Mouse (Mus musculus) ES-E14 (cell line): Measurements from ENCODE around the gene Gm960. TPM values are rescaled to one million over a fixed set of nuclear protein-coding genes. Genes with fewer than 3 reads are reported as not detected.

Experiments
- DNase-seq: peaks from one replicate; pipeline ENCODE4 v3.0.0-alpha.2; 2013; ENCODE audit warnings: low read depth, low spot score
- H3K27ac ChIP-seq: 2 replicates; pipeline ENCODE4 v1.5.1; 2012; ENCODE audit warnings: low read depth, mild to moderate bottlenecking, low read length, moderate library complexity, mixed read lengths; ENCODE audit not compliant: poor library complexity, insufficient read depth, severe bottlenecking
- H3K36me3 ChIP-seq: 2 replicates; pipeline ENCODE4 v1.6.1; 2012; ENCODE audit warnings: mild to moderate bottlenecking, low read length, moderate library complexity, mixed read lengths; ENCODE audit not compliant: control insufficient read depth, poor library complexity, insufficient read depth, severe bottlenecking
- H3K4me1 ChIP-seq, 2 experiments: fragments of 150-350 bp in 1 of 2; sonication (generic) in 1 of 2; 2 replicates each; pipeline ENCODE4 v1.6.1; 2012; ENCODE audit warnings: low read length in 2 of 2, mild to moderate bottlenecking in 1 of 2, mixed read lengths in 1 of 2; ENCODE audit not compliant: control insufficient read depth in 2 of 2, insufficient read depth in 2 of 2, poor library complexity in 1 of 2
- H3K4me3 ChIP-seq, 2 experiments: fragments of 150-350 bp in 1 of 2; sonication (generic) in 1 of 2; 2 replicates each; pipeline ENCODE4 v1.5.1; 2012; ENCODE audit warnings: low read length in 2 of 2, low read depth in 1 of 2, mild to moderate bottlenecking in 1 of 2, mixed read lengths in 1 of 2; ENCODE audit not compliant: insufficient read depth in 1 of 2, poor library complexity in 1 of 2, severe bottlenecking in 1 of 2
- H3K9ac ChIP-seq: 2 replicates; pipeline ENCODE4 v1.6.1; 2012; ENCODE audit warnings: low read depth, mild to moderate bottlenecking, low read length, mixed read lengths; ENCODE audit not compliant: poor library complexity, insufficient read depth, severe bottlenecking
- H3K9me3 ChIP-seq: fragments of 150-350 bp; sonication (generic); 2 replicates; pipeline ENCODE4 v1.6.1; 2012; ENCODE audit warnings: low read depth, mild to moderate bottlenecking, low read length; ENCODE audit not compliant: control insufficient read depth, insufficient read depth
- CHD2 ChIP-seq: IDR thresholded peaks from 2 replicates; pipeline ENCODE4 v1.6.1; 2014; ENCODE audit warnings: mild to moderate bottlenecking, low read depth, low read length, inconsistent platforms
- HCFC1 ChIP-seq: IDR thresholded peaks from 2 replicates; pipeline ENCODE4 v1.6.1; 2012; ENCODE audit warnings: low read length, inconsistent platforms, borderline replicate concordance; ENCODE audit not compliant: insufficient read depth
- MAFK ChIP-seq: IDR thresholded peaks from 2 replicates; pipeline ENCODE4 v1.6.1; 2014; ENCODE audit warnings: mild to moderate bottlenecking, low read depth, low read length, inconsistent platforms; ENCODE audit not compliant: insufficient read depth
- ZC3H11A ChIP-seq: IDR thresholded peaks from 2 replicates; pipeline ENCODE4 v1.6.1; 2012; ENCODE audit warnings: low read depth, mild to moderate bottlenecking, inconsistent platforms, low read length, borderline replicate concordance
- ZNF384 ChIP-seq: IDR thresholded peaks from 2 replicates; pipeline ENCODE4 v1.6.1; 2012; ENCODE audit warnings: low read depth, low read length, inconsistent platforms
- in situ Hi-C, 2 experiments: fragments of 600-800 bp; cut with MboI; formaldehyde crosslinking; loops; one replicate each; pipeline ENCODE4 v1.15.1; 2025; ENCODE audit warnings: low sequenced_read_pairs in 2 of 2, inconsistent platforms in 1 of 2; ENCODE audit not compliant: unreplicated experiment in 2 of 2
- total RNA-seq: library from RNA; depleted of rRNA; stranded (reverse); fragments of 300-350 nt; gene quantifications from 2 replicates; pipeline ENCODE4 v1.2.3, GENCODE M21; 2012; rRNA removed

Gene Gm960
- total RNA-seq, 1 experiment, result 1.1 TPM

DNA sequence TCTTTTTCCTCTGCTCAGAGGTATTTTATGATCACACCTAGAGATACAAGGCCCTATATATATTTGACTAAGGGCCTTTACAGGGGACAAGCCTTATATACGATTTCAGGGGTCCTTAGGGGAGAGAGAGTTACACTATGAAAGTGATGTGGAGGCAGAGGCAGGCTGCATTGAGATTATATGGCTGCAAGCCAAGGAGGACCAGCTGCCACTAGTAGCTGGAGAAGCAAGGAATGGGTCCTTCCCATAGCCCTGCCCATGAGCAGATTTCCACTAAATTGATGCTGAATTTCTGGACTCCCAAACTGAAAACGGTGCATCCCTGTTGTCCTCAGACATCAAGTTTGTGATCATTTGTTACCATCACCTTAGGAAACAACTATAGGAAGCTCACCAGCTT is 114.6 kb downstream of the Gm960 start:
- in situ Hi-C loops, result no loop called here
- Histone ChIP-seq H3K9ac (no peak overlapping the region), H3K4me3 (no peak overlapping the region), H3K9me3 (no peaks in the 10 kb centered on the region), H3K4me1 (no peaks in the 10 kb centered on the region), H3K36me3 (no peaks in the 10 kb centered on the region), H3K27ac (no peak overlapping the region)
- no peak for DNase-seq
- no peak for TF ChIP-seq ZNF384
- TF ChIP-seq ZC3H11A, result no peak
- no peak for TF ChIP-seq HCFC1
- TF ChIP-seq MAFK, result no peak
- TF ChIP-seq CHD2, result no peak

GRCm38 (mm10) chr19:4579296-4579695 is 119.2 kb downstream of the Gm960 start:
- Histone ChIP-seq H3K36me3 (no peaks in the 10 kb centered on the region), H3K9me3 (no peaks in the 10 kb centered on the region)
- DNase-seq, result no peak

GRCm38 (mm10) chr19:4578799-4579198 is 119.7 kb downstream of the Gm960 start:
- no peak for DNase-seq
- Histone ChIP-seq H3K36me3 (no peaks in the 10 kb centered on the region), H3K9ac (no peak overlapping the region), H3K27ac (no peak overlapping the region), H3K4me1 (no peaks in the 10 kb centered on the region), H3K9me3 (no peaks in the 10 kb centered on the region), H3K4me3 (no peak overlapping the region)
- no peak for TF ChIP-seq ZNF384
- no peak for TF ChIP-seq MAFK
- TF ChIP-seq HCFC1, result no peak
- TF ChIP-seq CHD2, result no peak
- in situ Hi-C loops, result no loop called here

More at GRCm38 (mm10) chr19:4579296-4579695, 119.2 kb downstream of the Gm960 start:
- Histone ChIP-seq H3K27ac (no peak overlapping the region), H3K4me3 (no peak overlapping the region), H3K4me1 (no peaks in the 10 kb centered on the region), H3K9ac (no peak overlapping the region)
- in situ Hi-C loops, result no loop called here
- no peak for TF ChIP-seq ZNF384
- TF ChIP-seq HCFC1, result no peak
- no peak for TF ChIP-seq ZC3H11A
- no peak for TF ChIP-seq MAFK
- TF ChIP-seq CHD2, result no peak

Other genes starting within 250 kb of the Gm960 start
- gene Syt12, start 221.2 kb downstream of the Gm960 start, total RNA-seq, result 0.58 and 1.1 TPM in 2 replicates
- gene 2010003K11Rik, start 200.1 kb downstream of the Gm960 start, total RNA-seq, result not detected in 2 replicates
- gene Pcx, start 188.2 kb downstream of the Gm960 start, total RNA-seq, result 35.6 and 44.6 TPM in 2 replicates
- gene Lrfn4, start 83.0 kb downstream of the Gm960 start, total RNA-seq, result 22.8 and 33.9 TPM in 2 replicates
- gene Rce1, start 73.0 kb downstream of the Gm960 start, total RNA-seq, result 63.6 and 103 TPM in 2 replicates
- gene Sptbn2, start 12.5 kb upstream of the Gm960 start, total RNA-seq, result 14.1 and 36.7 TPM in 2 replicates
- 11.1 and 11.3 TPM in 2 replicates for gene Rbm4b, start 57.8 kb upstream of the Gm960 start, total RNA-seq
- 122 and 134 TPM in 2 replicates for gene Rbm4, start 95.2 kb upstream of the Gm960 start, total RNA-seq
- 40.0 and 49.8 TPM in 2 replicates for gene Gm21992, start 112.9 kb upstream of the Gm960 start, total RNA-seq
- 91.7 and 99.1 TPM in 2 replicates for gene Rbm14, start 113.0 kb upstream of the Gm960 start, total RNA-seq
- 49.9 and 53.0 TPM in 2 replicates for gene Ccs, start 140.7 kb upstream of the Gm960 start, total RNA-seq
- gene Ccdc87, start 140.7 kb upstream of the Gm960 start, total RNA-seq, result 0.13 and 0.16 TPM in 2 replicates
- gene Ctsf, start 156.5 kb upstream of the Gm960 start, total RNA-seq, result 59.2 and 98.6 TPM in 2 replicates
- 48.4 and 91.8 TPM in 2 replicates for gene Actn3, start 179.2 kb upstream of the Gm960 start, total RNA-seq
- gene Zdhhc24, start 180.0 kb upstream of the Gm960 start, total RNA-seq, result 12.4 and 15.7 TPM in 2 replicates
- 5.4 and 6.8 TPM in 2 replicates for gene Bbs1, start 208.0 kb upstream of the Gm960 start, total RNA-seq
- gene Dpp3, start 229.6 kb upstream of the Gm960 start, total RNA-seq, result 126 and 143 TPM in 2 replicates
- gene Peli3, start 244.5 kb upstream of the Gm960 start, total RNA-seq, result 0.76 and 2.1 TPM in 2 replicates